Mouse (Mus musculus) embryonic facial prominence, embryonic 14.5 days (tissue): ENCODE results near the gene Mthfd2l. TPM values are rescaled to one million over a fixed set of nuclear protein-coding genes. Genes with fewer than 3 reads are reported as not detected.

Source experiments
- ATAC-seq: fragments of 200-750 bp; cut with Nextera tagmentation; 2 replicates; pipeline ENCODE4 v1.8.0; 2017; ENCODE audit warnings: low read depth, moderate number of reproducible peaks, moderate TSS enrichment
- DNase-seq: peaks from one replicate; pipeline ENCODE4 v3.0.0-alpha.2; 2015; ENCODE audit warnings: low spot score
- H3K27ac ChIP-seq: fragments of 300-500 bp; sonication (generic); replicated peaks from 2 replicates; pipeline ENCODE4 v1.5.1; 2014; ENCODE audit warnings: low read depth, mild to moderate bottlenecking, low read length, moderate library complexity
- H3K27me3 ChIP-seq: fragments of 300-500 bp; sonication (generic); replicated peaks from 2 replicates; pipeline ENCODE4 v1.6.1; 2014; ENCODE audit warnings: low read length; ENCODE audit not compliant: control insufficient read depth, insufficient read depth
- H3K36me3 ChIP-seq: fragments of 300-500 bp; sonication (generic); 2 replicates; pipeline ENCODE4 v1.6.1; 2014; ENCODE audit warnings: low read length, mixed read lengths; ENCODE audit not compliant: control insufficient read depth, insufficient read depth
- H3K4me1 ChIP-seq: fragments of 300-500 bp; sonication (generic); 2 replicates; pipeline ENCODE4 v1.6.1; 2014; ENCODE audit warnings: antibody characterized with exemption, low read length; ENCODE audit not compliant: control insufficient read depth, insufficient read depth
- H3K4me2 ChIP-seq: fragments of 300-500 bp; sonication (generic); 2 replicates; pipeline ENCODE4 v1.6.1; 2014; ENCODE audit warnings: low read depth, mild to moderate bottlenecking, low read length, moderate library complexity, mixed read lengths
- H3K4me3 ChIP-seq: fragments of 300-500 bp; sonication (generic); 2 replicates; pipeline ENCODE4 v1.5.1; 2014; ENCODE audit warnings: low read depth, mild to moderate bottlenecking, low read length
- H3K9ac ChIP-seq: fragments of 300-500 bp; sonication (generic); 2 replicates; pipeline ENCODE4 v1.6.1; 2014; ENCODE audit warnings: low read depth, mild to moderate bottlenecking, low read length, moderate library complexity, mixed read lengths
- H3K9me3 ChIP-seq: fragments of 300-500 bp; sonication (generic); 2 replicates; pipeline ENCODE4 v1.6.1; 2016; ENCODE audit warnings: low read length; ENCODE audit not compliant: control insufficient read depth
- WGBS: fragments of 180-500 bp; shearing (Covaris S2); extraction: QIAGEN DNeasy Blood & Tissue Kit; methylation state at CpG from one replicate; pipeline ENCODE4 v1.1.7; 2014; 5-methylcytosine and 5-hydroxymethylcytosine counted together
- polyA plus RNA-seq: library from polyadenylated mRNA; unstranded; fragments of >200 nt; fragmentation: Nextera tagmentation; extraction: Ambion mirVana; gene quantifications from 2 replicates; pipeline ENCODE4 v1.2.1, GENCODE M21; 2014

Mthfd2l gene
- polyA plus RNA-seq, 1 experiment from 2014 or later = 43.1 TPM

- Histone ChIP-seq H3K4me1 (peaks cover 8% of the 10 kb centered on the region; the same call in 1 of the 2 replicates), H3K36me3 (no peaks in the 10 kb centered on the region), H3K27ac (no peak overlapping the region), H3K4me2 (no peak overlapping the region), H3K9me3 (no peaks in the 10 kb centered on the region), H3K4me3 (no peak overlapping the region), H3K9ac (no peak overlapping the region), H3K27me3 (no peaks in the 10 kb centered on the region; the same call in 1 of the 2 replicates)
- DNase-seq (no peak), ATAC-seq (no peak)
- 72% methylated on average over 3 of the region's 3 CpGs for WGBS
These were observed 33.5 kb upstream of the Mthfd2l start for GRCm38 (mm10) chr5:90897429-90897828.

GRCm38 (mm10) chr5:90899308-90899707, 31.6 kb upstream of the Mthfd2l start:
- DNase-seq (no peak), ATAC-seq (no peak)
- Histone ChIP-seq H3K9me3 (no peaks in the 10 kb centered on the region), H3K9ac (no peak overlapping the region), H3K27ac (no peak overlapping the region), H3K36me3 (no peaks in the 10 kb centered on the region), H3K4me1 (peaks cover 16% of the 10 kb centered on the region), H3K4me3 (no peak overlapping the region), H3K4me2 (no peak overlapping the region), H3K27me3 (peaks cover 10% of the 10 kb centered on the region)
- 84% methylated on average over 5 of the region's 5 CpGs for WGBS

GRCm38 (mm10) chr5:90900147-90900546, 30.8 kb upstream of the Mthfd2l start:
- Histone ChIP-seq H3K9me3 (no peaks in the 10 kb centered on the region), H3K27ac (no peak overlapping the region), H3K4me2 (peak overlapping the region; percentile 10; the same call in 1 of the 2 replicates), H3K4me3 (no peak overlapping the region), H3K27me3 (peaks cover 18% of the 10 kb centered on the region), H3K4me1 (peaks cover 16% of the 10 kb centered on the region), H3K36me3 (no peaks in the 10 kb centered on the region), H3K9ac (no peak overlapping the region)
- ATAC-seq (peak; percentile 44; the same call in 1 of the 2 replicates), DNase-seq (peak; percentile 83)
- 32% methylated on average over 7 of the region's 7 CpGs for WGBS

- DNase-seq = no peak
- Histone ChIP-seq H3K4me1 (peaks cover 16% of the 10 kb centered on the region), H3K36me3 (no peaks in the 10 kb centered on the region), H3K4me3 (no peak overlapping the region), H3K27me3 (peaks cover 18% of the 10 kb centered on the region), H3K27ac (no peak overlapping the region), H3K9ac (no peak overlapping the region), H3K4me2 (no peak overlapping the region), H3K9me3 (no peaks in the 10 kb centered on the region)
- ATAC-seq = no peak
- 74% methylated on average over 7 of the region's 7 CpGs for WGBS
These were observed 30.2 kb upstream of the Mthfd2l start for GRCm38 (mm10) chr5:90900688-90901087.

GRCm38 (mm10) chr5:90902380-90903260, 28.3 kb upstream of the Mthfd2l start:
- H3K27ac ChIP-seq = no peak overlapping the region
- WGBS = 8% methylated on average over 10 of the region's 10 CpGs
- peaks cover 16% of the 10 kb centered on the region for H3K4me1 ChIP-seq
- H3K4me3 ChIP-seq = peak overlapping the region; percentile 32
- no peaks in the 10 kb centered on the region for H3K36me3 ChIP-seq
- H3K4me2 ChIP-seq = peak overlapping the region; percentile 68
- H3K27me3 ChIP-seq = peaks cover 23% of the 10 kb centered on the region
- peak overlapping the region; percentile 3; the same call in 1 of the 2 replicates for H3K9ac ChIP-seq
- no peaks in the 10 kb centered on the region for H3K9me3 ChIP-seq
- ATAC-seq (0 out of 2 replicates have a peak, but pooled peaks have one; percentile 44), DNase-seq (no peak)

- Histone ChIP-seq H3K9me3 (no peaks in the 10 kb centered on the region), H3K27ac (no peak within 1 kb of the TSS), H3K27me3 (peaks cover 23% of the 10 kb centered on the region), H3K4me1 (peaks cover 16% of the 10 kb centered on the region), H3K4me2 (peak within 1 kb of the TSS; percentile 68), H3K9ac (peak within 1 kb of the TSS; percentile 3; the same call in 1 of the 2 replicates), H3K36me3 (no peaks in the 10 kb centered on the region), H3K4me3 (peak within 1 kb of the TSS; percentile 32)
- WGBS = 12% methylated on average over 16 of the region's 22 CpGs
- ATAC-seq (peak; percentile 70; the same call in 1 of the 2 replicates), DNase-seq (no peak)
These were observed 27.4 kb upstream of the Mthfd2l start, which contains the start of gene Cxcl2 for GRCm38 (mm10) chr5:90903339-90904020. Gene Cxcl2, plus strand, starts transcription at chr5:90903871.

GRCm38 (mm10) chr5:90908983-90909382, 21.9 kb upstream of the Mthfd2l start:
- no peak overlapping the region for H3K27ac ChIP-seq
- ATAC-seq (0 out of 2 replicates have a peak, but pooled peaks have one; percentile 67), DNase-seq (peak; percentile 79)
- WGBS = 1% methylated on average over 2 of the region's 2 CpGs
- no peak overlapping the region for H3K9ac ChIP-seq
- no peak overlapping the region for H3K4me3 ChIP-seq
- H3K9me3 ChIP-seq = no peaks in the 10 kb centered on the region
- H3K36me3 ChIP-seq = no peaks in the 10 kb centered on the region
- peaks cover 15% of the 10 kb centered on the region; the same call in 1 of the 2 replicates for H3K27me3 ChIP-seq
- H3K4me1 ChIP-seq = no peaks in the 10 kb centered on the region
- H3K4me2 ChIP-seq = no peak overlapping the region

- no peak for DNase-seq
- Histone ChIP-seq H3K27me3 (no peaks in the 10 kb centered on the region), H3K9me3 (no peaks in the 10 kb centered on the region), H3K4me3 (no peak overlapping the region), H3K36me3 (no peaks in the 10 kb centered on the region), H3K27ac (no peak overlapping the region), H3K4me1 (no peaks in the 10 kb centered on the region), H3K4me2 (no peak overlapping the region), H3K9ac (no peak overlapping the region)
- ATAC-seq = no peak
- 81% methylated on average over 2 of the region's 2 CpGs for WGBS
These were observed 11.4 kb upstream of the Mthfd2l start for GRCm38 (mm10) chr5:90919495-90919894.
